Mouse (Mus musculus) adrenal gland, postnatal 10 days (tissue): ENCODE results near the gene Prss1. TPM values are rescaled to one million over a fixed set of nuclear protein-coding genes. Genes with fewer than 3 reads are reported as not detected.
"Not testable (repeated sequence)": the region's sequence is repeated elsewhere in the genome, so short reads cannot be mapped to it uniquely, and the experiment has no call there.

Experiments
- DNase-seq: peaks from one replicate; pipeline ENCODE4 v3.0.0; 2021; ENCODE audit warnings: mixed read lengths
- long read RNA-seq, 2 experiments: library from polyadenylated mRNA; stranded (forward); transcript quantifications; one replicate each; pipeline ENCODE4 v2.0.0; 2021
- total RNA-seq, 2 experiments: library from RNA; stranded (reverse); gene quantifications; 2 replicates each; pipeline ENCODE4 v1.2.3; 2021

Prss1 gene
- total RNA-seq = not detected
- long read RNA-seq, experiment 1 = 0 reads
- long read RNA-seq, experiment 2 = 0 reads

- DNase-seq = not testable (repeated sequence)
These were observed at the start of gene Prss1 for GRCm38 (mm10) chr6:41458632-41459031. Gene Prss1, plus strand, starts transcription at chr6:41458932.

GRCm38 (mm10) chr6:41442261-41442660, 16.5 kb upstream of the Prss1 start:
- not testable (repeated sequence) for DNase-seq

DNA sequence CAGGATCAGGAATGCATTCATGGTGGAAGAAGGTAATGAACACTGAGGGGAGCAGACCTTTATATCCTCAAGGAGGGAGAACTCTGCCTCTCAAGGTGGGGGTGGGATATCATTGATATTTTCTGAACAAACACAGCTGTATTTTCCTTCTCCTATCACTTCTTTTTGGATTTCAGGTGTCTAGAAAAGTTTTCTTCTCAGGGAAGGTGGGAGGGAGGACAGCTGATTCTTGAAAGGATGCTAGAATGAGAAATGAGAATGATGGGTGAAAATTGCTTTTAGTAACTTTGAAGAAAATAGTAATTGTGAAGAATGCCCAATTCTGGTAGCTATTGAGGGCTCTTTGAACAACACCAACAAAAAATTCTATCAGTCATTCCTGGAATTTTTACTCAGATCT, 12.7 kb upstream of the Prss1 start, which contains the start of gene Gm10334:
Gene Gm10334 (minus strand): TSS at position 101 of the 400 bp plus-strand sequence.
- not testable (repeated sequence) for DNase-seq

GRCm38 (mm10) chr6:41499374-41499773, 40.6 kb downstream of the Prss1 start:
- no peak for DNase-seq

- DNase-seq = no peak
These were observed 46.2 kb downstream of the Prss1 start for GRCm38 (mm10) chr6:41504915-41505314.

- DNase-seq = no peak
These were observed 46.6 kb downstream of the Prss1 start for GRCm38 (mm10) chr6:41505323-41505722.

Other genes starting within 250 kb of the Prss1 start
- gene Try4, start 156.7 kb upstream of the Prss1 start, total RNA-seq = not detected
- gene Try5, start 142.1 kb upstream of the Prss1 start, total RNA-seq = not detected
- gene Try10, start 104.8 kb upstream of the Prss1 start, total RNA-seq = not detected
- gene Prss3, start 81.3 kb upstream of the Prss1 start, total RNA-seq = not detected
- not detected for gene Gm5771, start 66.6 kb upstream of the Prss1 start, total RNA-seq
- gene Gm10334, start 12.8 kb upstream of the Prss1 start, total RNA-seq = not detected
- not detected for gene Prss2, start 62.9 kb downstream of the Prss1 start, total RNA-seq
- gene Ephb6, start 146.6 kb downstream of the Prss1 start, total RNA-seq = 10 to 100 TPM in 1 of 2 experiments, 1 to 10 TPM in 1; 8.8 to 17.4 TPM
- not detected for gene Trpv6, start 177.5 kb downstream of the Prss1 start, total RNA-seq
- gene Trpv5, start 221.8 kb downstream of the Prss1 start, total RNA-seq = not detected
- not detected for gene Llcfc1, start 225.5 kb downstream of the Prss1 start, total RNA-seq
- gene Kel, start 245.4 kb downstream of the Prss1 start, total RNA-seq = 1 to 10 TPM; 2.0 to 8.0 TPM